Mouse (Mus musculus) G1E (cell line): ENCODE data around the gene Hist1h2ak.

Source experiments
- CTCF ChIP-seq: IDR thresholded peaks from 2 replicates; pipeline ENCODE4 v1.5.1; 2012; ENCODE audit warnings: low read depth, low read length, inconsistent platforms, mixed read lengths
- GATA1 ChIP-seq: IDR thresholded peaks from 2 replicates; pipeline ENCODE4 v1.6.1; 2012; ENCODE audit warnings: borderline replicate concordance, low read length, inconsistent platforms, mixed read lengths
- GATA2 ChIP-seq: IDR thresholded peaks from 2 replicates; pipeline ENCODE4 v1.6.1; 2012; ENCODE audit warnings: low read depth, low read length, inconsistent platforms, borderline replicate concordance
- TAL1 ChIP-seq: conservative IDR thresholded peaks from 2 replicates; pipeline ENCODE4 v1.6.1; 2012; ENCODE audit warnings: low read depth, low read length, inconsistent platforms, mixed read lengths

- no peak for TF ChIP-seq CTCF
- no peak for TF ChIP-seq GATA2
- TF ChIP-seq TAL1: peak; percentile 31; the same call in 1 of the 2 replicates
- TF ChIP-seq GATA1: no peak
Observed at GRCm38 (mm10) chr13:21711698-21712097, 41.9 kb downstream of the Hist1h2ak start.
